Mouse (Mus musculus) frontal cortex, adult (tissue): ENCODE results near the gene Camkv.

Experiments used
- ATAC-seq: cut with Nextera tagmentation; 2 replicates; pipeline ENCODE4 v1.9.2; 2017; ENCODE audit warnings: mild to moderate bottlenecking, moderate library complexity, mixed read lengths; ENCODE audit not compliant: low TSS enrichment

The Camkv gene

DNA sequence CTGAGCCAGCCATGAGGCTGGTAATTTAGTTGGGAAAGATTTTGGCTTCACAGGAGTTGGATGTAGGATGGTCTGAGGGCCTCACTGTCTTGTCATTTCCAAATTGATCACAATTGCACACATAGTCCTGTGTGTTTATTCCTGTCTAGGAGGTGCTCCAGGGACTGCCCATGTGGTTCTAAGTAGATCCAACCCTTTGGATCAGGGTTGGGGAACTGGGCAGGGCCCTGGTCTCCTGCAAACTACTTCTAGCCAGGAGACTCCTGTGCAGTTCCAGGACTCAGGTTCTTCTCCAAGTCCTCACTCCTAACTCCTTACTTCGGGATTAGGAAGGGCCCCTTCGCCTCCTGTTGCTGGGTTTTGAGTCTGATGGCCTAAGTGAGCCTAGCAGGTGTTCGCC lies at the start of gene Camkv:
Camkv (plus strand) TSS at position 301 of the 400 bp plus-strand sequence.
- peak; percentile 17; the same call in 1 of the 2 replicates for ATAC-seq

DNA sequence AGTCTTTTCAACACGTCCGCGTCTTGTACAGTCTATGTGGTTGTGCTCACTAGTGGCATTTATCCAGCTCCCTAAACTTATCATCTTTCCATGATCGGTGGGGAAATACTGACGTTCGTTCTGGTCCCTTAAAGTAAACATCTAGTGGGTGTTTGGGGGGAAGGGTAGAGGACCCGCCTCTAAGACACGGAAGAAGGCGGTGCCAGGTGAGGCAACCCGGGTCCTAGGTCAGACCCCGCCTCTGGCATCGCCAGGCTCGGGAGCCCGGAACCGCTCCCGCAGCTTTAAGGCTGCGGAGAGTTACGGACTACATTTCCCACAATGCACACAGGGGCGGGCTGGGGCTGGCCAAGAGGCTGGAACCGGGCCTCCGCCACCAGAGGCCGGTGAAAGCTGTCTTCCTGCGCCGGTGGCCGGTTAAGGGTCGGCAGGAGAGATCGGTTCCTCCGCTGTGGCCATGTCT lies 47.6 kb upstream of the Camkv start, which contains the start of gene Mon1a:
Mon1a (plus strand) TSS at position 348 of the 463 bp plus-strand sequence.
- peak; percentile 98 for ATAC-seq

DNA sequence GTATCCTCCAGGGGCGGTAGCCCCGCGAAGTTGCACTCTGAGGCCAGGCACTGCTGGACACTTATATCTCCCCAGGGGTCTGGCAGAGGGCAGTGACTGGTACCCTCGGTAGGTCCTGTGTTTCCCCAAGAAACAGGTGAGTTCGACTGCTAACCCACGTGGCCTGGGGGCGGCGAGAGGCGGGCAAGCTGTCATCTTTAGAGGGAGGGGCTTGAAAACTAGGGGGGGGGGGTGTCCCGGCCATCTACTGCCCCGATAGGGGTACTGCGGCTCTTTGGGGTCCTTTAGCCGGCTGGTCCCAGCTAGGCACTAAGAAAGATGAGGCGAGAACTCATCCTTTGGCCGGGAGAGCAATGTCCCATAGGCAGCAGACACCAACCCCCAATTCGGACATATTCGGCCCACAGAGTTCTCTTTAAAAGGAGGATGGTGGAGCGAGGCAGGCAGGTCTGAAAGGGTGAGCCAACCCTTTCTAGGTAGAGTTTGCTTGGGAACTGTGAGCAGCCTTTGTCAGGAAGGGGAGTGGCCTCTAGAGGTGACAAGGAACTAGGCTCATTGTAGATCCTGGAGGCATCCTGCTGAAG lies 47.1 kb upstream of the Camkv start:
- ATAC-seq: peak; percentile 50

DNA sequence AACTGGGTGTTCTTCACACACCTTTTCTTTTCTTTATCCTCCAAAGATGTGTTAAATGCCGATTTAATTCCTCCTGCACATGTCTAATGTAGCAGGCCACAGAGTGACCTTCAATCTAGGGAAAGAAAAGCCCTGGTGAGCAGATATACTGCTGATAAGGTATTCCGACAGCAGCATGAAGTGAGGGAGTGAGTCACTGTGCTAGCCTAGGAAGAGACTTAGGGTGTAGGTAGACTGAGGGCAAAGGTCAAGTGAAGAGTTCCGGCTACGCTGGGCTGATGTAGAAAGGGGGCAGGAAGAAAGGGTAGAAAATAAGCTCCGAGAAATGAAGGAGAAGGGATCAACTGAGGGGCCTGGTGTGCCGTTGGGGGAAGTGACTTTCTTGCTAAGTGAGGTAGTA lies 45.2 kb upstream of the Camkv start:
- no peak for ATAC-seq

DNA sequence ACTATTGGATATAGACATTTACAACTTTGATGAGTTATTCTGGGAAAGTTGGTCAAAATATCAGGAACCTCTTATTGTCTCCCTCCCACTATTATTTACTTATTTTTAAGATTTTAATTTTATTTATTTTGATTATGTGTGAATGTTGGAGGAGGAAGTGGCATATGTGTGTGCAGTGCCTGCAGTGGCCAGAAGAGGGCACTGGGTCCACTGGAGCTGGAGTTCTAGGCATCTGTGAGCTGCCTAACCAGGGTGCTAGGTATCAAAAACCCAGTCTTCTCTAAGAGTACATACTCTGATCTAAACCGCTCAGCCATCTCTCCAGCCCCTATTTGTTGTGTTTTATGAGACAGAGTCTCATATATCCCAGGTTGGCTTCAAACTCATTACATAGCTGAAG lies 44.5 kb upstream of the Camkv start:
- ATAC-seq: no peak

DNA sequence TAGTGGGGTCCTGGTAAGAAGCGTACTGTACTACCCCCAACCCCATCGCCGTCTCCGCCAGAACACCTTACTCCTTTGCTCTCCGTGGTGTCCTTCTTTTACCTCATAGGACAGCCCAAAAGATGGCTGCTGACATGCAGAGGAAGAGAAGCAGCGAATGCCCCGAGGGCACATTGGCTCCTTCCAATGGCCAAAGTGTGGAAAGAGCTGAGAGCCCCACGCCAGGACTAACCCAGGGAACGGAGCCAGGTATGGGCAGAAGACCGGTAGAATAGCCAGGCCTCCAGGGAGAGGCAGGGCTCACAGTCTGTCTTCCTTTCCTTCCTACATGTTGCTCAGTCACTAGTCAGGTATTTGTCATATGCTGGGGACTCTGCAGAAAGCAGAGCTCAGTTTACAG lies 36.9 kb upstream of the Camkv start:
- no peak for ATAC-seq

DNA sequence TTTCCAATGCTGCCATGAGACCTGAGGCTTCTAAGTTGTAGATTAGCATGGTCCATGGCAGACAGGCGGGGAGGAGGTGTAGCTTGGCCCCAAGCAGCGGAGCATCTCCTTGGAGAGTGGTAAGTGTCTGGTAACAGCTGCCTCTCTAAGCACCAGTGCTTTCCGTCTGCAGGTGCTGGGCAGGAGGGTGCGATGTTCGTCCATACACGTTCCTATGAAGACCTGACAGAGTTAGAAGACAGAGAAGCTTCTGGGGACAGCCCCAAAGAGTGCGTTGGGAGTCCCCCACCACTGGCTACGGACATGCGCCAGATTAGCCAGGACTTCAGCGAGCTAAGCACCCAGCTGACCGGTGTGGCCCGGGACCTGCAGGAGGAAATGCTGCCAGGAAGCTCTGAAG lies 35.6 kb upstream of the Camkv start:
- no peak for ATAC-seq

DNA sequence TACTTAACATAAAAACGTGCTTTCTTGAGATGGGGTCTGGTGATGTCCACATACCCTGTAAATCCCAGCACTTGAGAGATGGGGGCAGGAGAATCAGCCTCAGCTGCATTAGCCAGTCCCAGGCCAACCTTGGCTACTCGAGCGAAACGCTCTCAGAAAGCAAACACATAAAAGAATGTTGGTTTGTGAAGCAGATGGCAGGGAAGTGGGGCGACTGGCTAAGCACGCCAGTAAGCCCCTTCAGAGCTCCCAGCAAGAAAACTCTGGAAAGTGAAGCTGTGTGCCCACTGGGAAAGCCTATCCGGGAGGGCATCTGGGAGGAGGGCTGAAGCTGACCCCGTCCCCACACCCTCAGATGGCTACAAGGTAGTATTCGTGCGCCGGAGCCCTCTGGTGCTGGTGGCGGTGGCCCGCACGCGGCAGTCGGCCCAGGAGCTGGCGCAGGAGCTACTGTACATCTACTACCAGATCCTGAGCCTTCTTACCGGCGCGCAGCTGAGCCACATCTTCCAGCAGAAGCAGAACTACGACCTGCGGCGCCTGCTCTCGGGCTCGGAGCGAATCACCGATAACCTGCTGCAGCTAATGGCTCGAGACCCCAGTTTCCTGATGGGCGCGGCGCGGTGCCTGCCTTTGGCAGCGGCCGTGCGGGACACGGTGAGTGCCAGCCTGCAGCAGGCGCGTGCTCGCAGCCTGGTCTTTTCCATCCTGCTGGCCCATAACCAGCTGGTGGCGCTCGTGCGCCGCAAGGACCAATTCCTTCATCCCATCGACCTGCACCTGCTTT lies 34.4 kb upstream of the Camkv start:
- peak; percentile 80 for ATAC-seq

DNA sequence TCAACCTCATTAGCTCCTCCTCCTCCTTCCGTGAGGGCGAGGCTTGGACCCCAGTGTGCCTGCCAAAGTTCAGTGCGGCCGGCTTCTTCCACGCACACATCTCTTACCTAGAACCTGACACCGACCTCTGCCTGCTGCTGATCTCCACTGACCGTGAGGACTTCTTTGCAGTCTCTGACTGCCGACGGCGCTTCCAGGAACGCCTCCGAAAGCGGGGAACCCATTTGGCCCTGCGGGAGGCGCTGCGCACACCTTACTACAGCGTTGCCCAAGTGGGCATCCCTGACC lies 33.9 kb upstream of the Camkv start:
- ATAC-seq: no peak

DNA sequence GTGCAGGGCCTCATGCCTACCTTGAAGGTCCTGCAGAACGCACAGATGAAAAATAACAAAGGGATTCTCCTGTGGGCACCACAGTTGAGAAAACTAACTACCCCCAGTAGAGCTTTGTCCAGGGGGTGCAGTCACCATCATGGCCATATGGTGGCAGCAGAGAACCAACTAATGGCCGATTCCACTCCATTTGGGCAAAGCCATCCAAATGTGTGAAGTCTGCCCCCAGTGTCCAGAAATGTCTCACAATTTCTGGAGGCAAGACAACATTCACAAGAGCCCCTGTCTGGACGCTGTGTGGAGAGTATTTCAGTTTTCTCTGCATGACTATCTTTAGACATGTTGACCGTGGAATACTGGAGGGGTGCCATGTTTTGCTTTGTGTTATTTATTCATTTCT lies 30.7 kb upstream of the Camkv start:
- ATAC-seq: peak; percentile 64

DNA sequence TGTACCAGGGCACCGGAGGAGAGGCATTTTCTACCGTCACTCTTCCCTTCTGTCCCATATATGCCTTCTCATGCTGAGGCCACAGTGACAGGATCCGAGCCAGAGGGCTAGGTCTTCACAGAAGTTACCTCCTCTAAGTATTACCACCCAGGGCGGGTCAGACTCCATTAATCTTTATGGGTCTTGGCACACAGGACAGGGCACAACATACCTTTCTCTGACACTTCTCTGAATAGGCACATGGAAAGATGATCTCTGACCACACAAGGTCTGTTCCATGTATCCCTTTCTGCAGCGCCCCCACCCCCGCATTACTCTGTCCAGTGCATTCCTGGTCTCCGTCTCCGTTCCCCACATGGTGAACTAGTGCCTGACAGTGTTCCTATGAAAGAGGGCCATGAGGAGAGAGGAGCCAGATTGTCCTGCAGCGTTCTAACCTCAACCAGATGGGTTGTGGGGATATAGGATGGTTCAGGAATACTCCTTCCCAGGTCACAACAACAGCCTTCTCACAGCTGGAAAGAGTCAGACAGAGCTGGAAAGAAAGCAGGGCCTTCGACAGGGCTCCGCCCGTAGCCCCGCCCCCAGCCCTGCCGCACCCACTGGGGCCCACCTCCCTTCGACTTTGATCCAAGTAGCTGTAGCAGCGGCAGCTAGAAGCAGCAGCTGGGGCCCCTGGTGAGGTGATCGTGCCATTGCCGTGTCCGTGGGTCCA lies 29.1 kb upstream of the Camkv start, which contains the start of gene Mst1r:
Mst1r (plus strand) TSS at position 622 of the 715 bp plus-strand sequence.
- no peak for ATAC-seq

DNA sequence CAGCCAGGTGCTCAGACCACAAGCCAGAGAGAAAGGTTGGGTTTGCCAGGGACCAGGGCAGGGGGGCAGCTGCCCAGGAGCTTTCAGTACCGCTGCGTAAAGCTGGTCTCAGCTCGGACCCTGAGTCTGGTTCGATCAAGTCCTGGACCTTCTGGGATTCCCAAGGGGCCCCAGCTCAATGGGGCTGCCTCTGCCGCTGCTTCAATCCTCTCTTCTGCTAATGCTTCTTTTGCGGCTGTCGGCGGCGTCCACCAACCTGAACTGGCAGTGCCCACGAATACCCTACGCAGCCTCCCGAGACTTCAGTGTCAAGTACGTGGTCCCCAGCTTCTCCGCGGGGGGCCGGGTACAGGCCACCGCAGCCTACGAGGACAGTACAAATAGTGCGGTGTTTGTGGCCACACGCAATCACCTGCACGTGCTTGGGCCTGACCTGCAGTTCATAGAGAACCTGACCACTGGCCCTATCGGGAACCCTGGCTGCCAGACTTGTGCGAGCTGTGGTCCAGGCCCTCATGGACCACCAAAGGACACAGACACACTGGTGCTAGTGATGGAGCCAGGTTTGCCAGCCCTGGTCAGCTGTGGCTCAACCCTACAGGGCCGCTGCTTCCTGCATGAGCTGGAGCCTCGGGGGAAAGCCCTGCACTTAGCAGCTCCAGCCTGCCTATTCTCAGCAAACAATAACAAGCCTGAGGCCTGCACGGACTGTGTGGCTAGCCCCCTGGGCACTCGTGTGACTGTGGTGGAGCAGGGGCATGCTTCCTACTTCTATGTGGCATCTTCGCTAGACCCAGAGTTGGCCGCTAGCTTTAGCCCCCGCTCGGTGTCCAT lies 28.3 kb upstream of the Camkv start:
- ATAC-seq: no peak

DNA sequence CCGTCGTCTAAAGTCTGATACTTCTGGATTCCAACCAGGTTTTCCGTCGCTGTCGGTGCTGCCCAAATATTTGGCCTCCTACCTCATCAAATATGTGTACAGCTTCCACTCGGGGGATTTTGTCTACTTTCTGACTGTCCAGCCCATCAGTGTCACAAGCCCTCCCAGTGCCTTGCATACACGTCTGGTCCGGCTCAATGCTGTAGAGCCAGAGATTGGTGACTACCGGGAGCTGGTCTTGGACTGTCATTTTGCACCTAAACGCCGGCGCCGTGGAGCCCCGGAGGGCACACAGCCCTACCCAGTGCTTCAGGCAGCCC lies 27.7 kb upstream of the Camkv start:
- ATAC-seq: no peak

DNA sequence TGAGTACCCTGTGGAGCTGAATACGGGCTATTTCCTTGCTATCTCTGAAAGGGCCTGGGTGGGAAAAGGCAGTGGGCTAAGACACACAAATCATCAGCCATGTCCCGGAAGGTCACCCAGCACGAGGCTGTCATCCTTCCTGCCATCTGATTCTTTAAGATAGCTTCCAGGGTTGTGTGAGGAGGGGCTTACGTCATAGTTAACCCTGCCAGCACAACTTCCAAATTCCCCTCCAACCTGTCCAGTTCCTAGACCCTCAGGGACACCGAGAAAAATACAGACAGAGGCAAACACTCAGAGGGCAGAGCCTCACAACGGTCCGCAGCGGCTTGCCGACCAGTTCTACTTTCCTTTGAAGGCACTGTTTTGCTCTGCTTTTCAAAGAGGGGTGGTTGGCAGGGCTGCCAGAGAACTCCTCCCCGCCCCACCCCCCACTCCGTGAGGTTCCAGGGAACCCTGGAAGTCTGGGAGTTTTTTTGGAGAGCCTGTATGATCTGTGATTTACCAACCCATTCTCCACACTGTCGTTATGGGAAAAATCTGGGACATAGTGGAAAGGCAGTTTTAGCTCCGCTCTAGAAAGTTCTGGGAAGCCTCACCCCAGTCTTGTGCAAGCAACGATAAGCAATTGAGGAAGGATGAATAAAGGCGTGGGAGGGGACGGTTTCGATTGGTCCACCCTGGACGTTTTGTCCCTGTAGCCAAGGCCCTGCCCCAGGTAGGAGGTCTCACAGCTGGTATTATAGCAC lies 26.9 kb upstream of the Camkv start:
- no peak for ATAC-seq

DNA sequence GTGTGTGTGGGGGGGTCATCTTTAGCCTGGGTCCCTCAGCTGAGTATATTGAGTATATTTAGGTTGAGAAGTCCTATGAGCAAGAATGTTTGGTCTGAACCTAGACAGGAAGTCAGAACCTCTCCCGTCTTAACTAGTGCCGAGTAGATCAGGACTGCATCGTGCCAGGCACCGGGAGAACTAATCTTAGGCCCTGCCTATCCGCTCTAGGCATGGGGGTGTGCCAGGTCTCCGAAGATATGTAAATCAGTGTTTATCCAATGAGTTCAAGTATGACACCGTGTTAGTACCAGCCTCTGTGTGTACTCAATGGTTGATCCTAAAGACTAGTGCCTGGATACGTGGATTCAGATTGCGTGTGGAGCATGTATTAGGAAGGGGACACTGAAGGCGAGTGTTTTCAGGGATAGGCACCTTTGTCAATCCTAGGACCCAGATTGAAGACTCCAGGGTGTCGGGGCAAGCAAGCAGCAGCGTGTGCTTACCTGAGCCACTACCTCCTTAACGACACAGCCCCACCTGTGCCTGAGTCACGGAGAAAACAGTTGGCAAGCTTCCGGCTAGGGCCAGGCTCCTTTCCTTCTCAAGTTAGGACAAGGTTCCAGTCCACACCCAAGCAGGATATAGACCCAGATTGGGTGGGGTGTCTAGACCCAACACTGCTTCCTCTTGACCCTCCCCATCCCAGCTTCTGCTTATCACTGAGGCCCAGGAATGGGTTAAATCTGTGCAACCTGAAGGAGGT lies 25.3 kb upstream of the Camkv start:
- ATAC-seq: no peak

DNA sequence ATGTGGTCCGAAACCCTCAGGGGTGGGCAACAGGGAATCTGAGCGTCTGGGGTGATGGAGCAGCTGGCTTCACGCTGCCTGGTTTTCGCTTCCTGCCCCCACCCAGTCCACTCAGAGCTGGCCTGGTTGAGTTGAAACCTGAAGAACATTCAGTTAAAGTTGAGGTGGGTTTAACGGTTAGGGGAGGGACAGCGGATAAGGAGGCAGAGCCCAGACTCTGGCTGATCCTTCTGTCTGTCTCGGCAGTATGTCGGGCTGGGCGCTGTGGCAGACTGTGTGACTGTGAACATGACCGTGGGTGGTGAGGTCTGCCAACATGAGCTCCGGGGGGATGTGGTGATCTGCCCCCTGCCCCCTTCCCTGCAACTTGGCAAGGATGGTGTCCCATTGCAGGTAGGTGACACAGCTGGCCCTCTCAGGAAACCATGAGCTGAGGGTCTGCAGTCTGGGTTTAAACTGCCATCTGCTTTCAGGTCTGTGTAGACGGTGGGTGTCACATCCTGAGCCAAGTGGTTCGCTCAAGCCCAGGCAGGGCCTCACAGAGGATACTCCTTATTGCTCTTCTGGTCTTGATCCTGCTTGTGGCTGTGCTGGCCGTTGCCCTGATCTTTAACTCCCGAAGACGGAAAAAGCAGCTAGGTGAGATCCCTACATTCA lies 20.6 kb upstream of the Camkv start:
- no peak for ATAC-seq

DNA sequence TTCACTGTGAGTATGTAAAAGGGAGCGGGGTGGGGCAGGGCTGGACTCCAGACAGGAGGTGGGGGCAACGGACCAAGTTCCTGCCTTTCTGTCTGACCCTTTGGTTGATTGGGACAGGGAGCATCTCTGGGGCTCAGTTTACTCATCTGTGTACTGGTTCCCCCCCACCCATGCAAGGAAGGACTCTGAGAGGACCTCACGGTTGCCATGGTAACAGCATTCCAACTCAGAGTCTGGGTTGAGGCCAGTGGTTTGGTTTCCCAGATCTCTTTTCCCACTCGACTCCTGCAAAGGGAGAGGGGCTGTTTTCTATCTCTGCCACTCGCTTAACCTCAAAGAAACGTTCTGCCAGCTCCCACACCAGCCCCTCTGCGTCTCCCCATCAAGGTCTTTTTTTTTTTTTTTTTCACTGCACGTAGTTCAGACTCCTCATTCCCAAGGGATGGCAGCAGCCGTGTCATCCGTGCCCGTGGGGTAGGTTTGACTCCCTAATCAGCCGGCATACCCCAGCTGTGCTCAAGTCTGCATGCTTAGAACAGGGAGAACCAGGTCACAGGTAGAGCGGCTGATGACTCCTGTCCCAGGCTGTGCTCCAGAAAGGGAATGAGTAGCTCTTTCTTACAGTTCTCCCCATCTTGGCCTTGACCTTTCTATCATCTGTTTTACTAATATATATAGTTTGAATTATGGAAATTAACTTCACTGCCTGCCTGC lies 17.4 kb upstream of the Camkv start:
- ATAC-seq: 0 out of 2 replicates have a peak, but pooled peaks have one; percentile 45

DNA sequence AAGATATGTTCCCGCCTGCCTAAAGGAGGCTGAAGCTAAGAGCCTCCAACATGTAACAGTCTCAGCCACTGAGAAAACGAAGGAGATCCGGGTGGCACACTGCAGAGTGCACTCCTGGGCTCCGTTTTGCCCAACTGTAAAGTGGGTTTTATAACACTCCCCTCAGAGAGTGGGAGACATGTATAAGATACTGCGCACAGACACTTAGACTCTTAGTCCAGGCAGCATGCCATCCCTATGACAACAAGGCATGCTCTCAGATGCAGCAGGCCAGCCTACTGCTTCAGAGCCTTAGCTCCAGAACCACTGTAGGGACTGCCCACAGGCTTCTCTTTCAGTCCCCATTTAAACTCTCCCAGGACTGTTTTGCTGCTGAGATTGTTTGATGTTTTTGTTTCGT lies 16.6 kb upstream of the Camkv start:
- peak; percentile 64; the same call in 1 of the 2 replicates for ATAC-seq

DNA sequence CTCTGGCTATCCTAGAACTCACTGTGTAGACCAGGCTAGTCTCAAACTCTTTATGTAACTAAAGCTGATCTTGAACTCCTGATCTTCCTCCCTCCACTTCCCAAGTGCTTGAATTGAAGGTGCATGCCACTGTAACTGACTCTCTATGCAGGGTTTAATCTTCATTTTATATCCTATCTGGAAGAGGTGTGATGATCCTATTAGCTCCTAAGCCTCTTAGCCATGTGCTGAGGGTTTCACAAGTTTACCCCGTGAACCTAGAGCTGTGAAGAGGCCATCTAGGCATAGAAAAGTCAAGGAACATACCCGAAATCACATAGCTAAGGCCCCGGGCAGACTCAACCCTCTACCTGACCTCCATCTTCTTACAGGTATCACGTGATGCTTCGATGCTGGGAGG lies 16.0 kb upstream of the Camkv start:
- no peak for ATAC-seq
